Mouse (Mus musculus) megakaryocyte, embryonic 14.5 days (primary cell): ENCODE measurements at regions not wholly inside any gene's neighbourhood (a gene's known extent, or its start where the extent isn't known, plus 50 kb on each side); places are given as distances from the start of the nearest gene placed in this dataset.

Source experiments
- FLI1 ChIP-seq: IDR thresholded peaks from 2 replicates; pipeline ENCODE4 v1.6.1; 2012; ENCODE audit warnings: low read length, inconsistent platforms, mixed read lengths
- GATA1 ChIP-seq: IDR thresholded peaks from 3 replicates; pipeline ENCODE4 v1.6.1; 2012; ENCODE audit warnings: mixed read lengths, low read length, inconsistent platforms, borderline replicate concordance

DNA sequence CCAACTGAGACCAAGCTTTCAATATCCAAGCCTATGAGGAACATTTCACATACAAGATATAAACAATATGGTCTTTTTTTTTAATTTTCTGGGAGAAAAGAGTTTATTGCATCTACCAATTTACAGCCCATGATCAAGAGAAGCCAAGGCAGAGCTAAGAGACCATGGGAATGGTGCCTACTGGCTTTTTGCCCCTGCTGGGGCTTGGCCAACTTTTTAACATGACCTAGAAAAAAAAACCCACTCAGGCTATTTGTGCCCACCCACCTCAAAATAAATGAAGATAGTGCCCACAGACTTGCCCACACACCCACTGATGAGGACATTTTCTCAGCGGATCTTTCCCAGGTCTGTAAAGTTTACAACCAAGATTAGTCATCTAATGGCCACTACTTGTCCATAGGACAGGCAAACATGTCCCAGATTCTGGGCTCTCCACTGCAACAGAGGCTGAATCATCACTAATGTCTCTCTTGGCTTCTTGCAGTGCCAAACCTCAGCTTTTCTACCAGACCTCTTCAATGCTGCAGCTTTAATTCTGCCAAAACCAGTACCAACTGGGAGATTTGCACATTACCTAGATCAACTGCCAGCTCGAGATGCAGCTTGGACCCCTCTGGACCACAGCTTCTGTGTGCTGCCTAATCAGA, 79.6 kb upstream of the Tmc3 start:
- no peak for TF ChIP-seq GATA1
- no peak for TF ChIP-seq FLI1
